Mouse (Mus musculus) megakaryocyte-erythroid progenitor cell, adult 5-6 weeks (primary cell): ENCODE results near the gene Btbd6. TPM values are rescaled to one million over a fixed set of nuclear protein-coding genes. Genes with fewer than 3 reads are reported as not detected.

Experiments used
- total RNA-seq, 2 experiments: library from RNA; stranded (forward) in 1 of 2; stranded (reverse) in 1 of 2; fragments of 200-1000, 215-1000 nt in 1 of 2; fragments of >200 nt in 1 of 2; fragmentation: Nextera tagmentation in 1 of 2; gene quantifications; 2 replicates each; pipeline ENCODE4 v1.2.3; 2014 to 2017

Btbd6 gene
- total RNA-seq, 2 experiments from 2014 or later = 6.5 to 8.7 TPM

Other genes starting within 250 kb of the Btbd6 start
- 1.2 TPM in 1 of 2 replicates, not detected in the other for gene Pld4, start 215.8 kb upstream of the Btbd6 start, total RNA-seq (2014; fragmentation: Nextera tagmentation)
- gene Pld4, start 215.8 kb upstream of the Btbd6 start, total RNA-seq (2017) = 0.14 and 0.46 TPM in 2 replicates
- not detected in 2 replicates for gene Ahnak2, start 173.8 kb upstream of the Btbd6 start, total RNA-seq (2014; fragmentation: Nextera tagmentation)
- not detected in 2 replicates for gene Ahnak2, start 173.8 kb upstream of the Btbd6 start, total RNA-seq (2017)
- 0.74 and 1.2 TPM in 2 replicates for gene Clba1, start 167.5 kb upstream of the Btbd6 start, total RNA-seq (2014; fragmentation: Nextera tagmentation)
- 0.08 TPM in 1 of 2 replicates, not detected in the other for gene Clba1, start 167.5 kb upstream of the Btbd6 start, total RNA-seq (2017)
- 71.1 and 82.7 TPM in 2 replicates for gene Cdca4, start 147.1 kb upstream of the Btbd6 start, total RNA-seq (2014; fragmentation: Nextera tagmentation)
- 47.3 and 52.4 TPM in 2 replicates for gene Cdca4, start 147.1 kb upstream of the Btbd6 start, total RNA-seq (2017)
- gene Gpr132, start 108.3 kb upstream of the Btbd6 start, total RNA-seq (2014; fragmentation: Nextera tagmentation) = 4.5 and 5.1 TPM in 2 replicates
- 3.1 and 4.2 TPM in 2 replicates for gene Gpr132, start 108.3 kb upstream of the Btbd6 start, total RNA-seq (2017)
- 0.11 and 0.99 TPM in 2 replicates for gene Jag2, start 46.7 kb upstream of the Btbd6 start, total RNA-seq (2014; fragmentation: Nextera tagmentation)
- gene Jag2, start 46.7 kb upstream of the Btbd6 start, total RNA-seq (2017) = 0.23 and 5.7 TPM in 2 replicates
- gene Nudt14, start 34.4 kb upstream of the Btbd6 start, total RNA-seq (2014; fragmentation: Nextera tagmentation) = 9.9 and 22.9 TPM in 2 replicates
- gene Nudt14, start 34.4 kb upstream of the Btbd6 start, total RNA-seq (2017) = 1.9 and 7.5 TPM in 2 replicates
- gene Brf1, start 24.2 kb downstream of the Btbd6 start, total RNA-seq (2014; fragmentation: Nextera tagmentation) = 79.6 and 114 TPM in 2 replicates
- gene Brf1, start 24.2 kb downstream of the Btbd6 start, total RNA-seq (2017) = 58.8 and 83.3 TPM in 2 replicates
- gene Pacs2, start 38.0 kb downstream of the Btbd6 start, total RNA-seq (2014; fragmentation: Nextera tagmentation) = 31.6 and 33.3 TPM in 2 replicates
- 9.4 and 10.0 TPM in 2 replicates for gene Pacs2, start 38.0 kb downstream of the Btbd6 start, total RNA-seq (2017)
- gene Tex22, start 98.0 kb downstream of the Btbd6 start, total RNA-seq (2014; fragmentation: Nextera tagmentation) = 2.6 TPM in 1 of 2 replicates, not detected in the other
- not detected in 2 replicates for gene Tex22, start 98.0 kb downstream of the Btbd6 start, total RNA-seq (2017)
- 131 and 142 TPM in 2 replicates for gene Mta1, start 121.8 kb downstream of the Btbd6 start, total RNA-seq (2014; fragmentation: Nextera tagmentation)
- 30.7 and 54.1 TPM in 2 replicates for gene Mta1, start 121.8 kb downstream of the Btbd6 start, total RNA-seq (2017)
- 26.1 and 45.9 TPM in 2 replicates for gene Crip2, start 163.8 kb downstream of the Btbd6 start, total RNA-seq (2014; fragmentation: Nextera tagmentation)
- gene Crip2, start 163.8 kb downstream of the Btbd6 start, total RNA-seq (2017) = 11.6 and 18.2 TPM in 2 replicates
- 248 and 286 TPM in 2 replicates for gene Crip1, start 169.8 kb downstream of the Btbd6 start, total RNA-seq (2014; fragmentation: Nextera tagmentation)
- gene Crip1, start 169.8 kb downstream of the Btbd6 start, total RNA-seq (2017) = 191 and 258 TPM in 2 replicates
- gene Tedc1, start 179.9 kb downstream of the Btbd6 start, total RNA-seq (2014; fragmentation: Nextera tagmentation) = 13.5 and 29.1 TPM in 2 replicates
- gene Tedc1, start 179.9 kb downstream of the Btbd6 start, total RNA-seq (2017) = 10.7 and 15.7 TPM in 2 replicates
- 0.22 and 0.74 TPM in 2 replicates for gene Tmem121, start 209.4 kb downstream of the Btbd6 start, total RNA-seq (2014; fragmentation: Nextera tagmentation)
- not detected in 2 replicates for gene Tmem121, start 209.4 kb downstream of the Btbd6 start, total RNA-seq (2017)